Mouse (Mus musculus) forebrain, embryonic 16.5 days (tissue): ENCODE measurements around the gene Glod4. TPM values are rescaled to one million over a fixed set of nuclear protein-coding genes. Genes with fewer than 3 reads are reported as not detected.
"Not testable (repeated sequence)": the region's sequence is repeated elsewhere in the genome, so short reads cannot be mapped to it uniquely, and the experiment has no call there.

Experiments
- ATAC-seq: fragments of 200-750 bp; cut with Nextera tagmentation; 2 replicates; pipeline ENCODE4 v1.8.0; 2017; ENCODE audit warnings: mild to moderate bottlenecking, moderate library complexity
- H3K27ac ChIP-seq: fragments of 300-500 bp; sonication (generic); 2 replicates; pipeline ENCODE4 v1.5.1; 2014; ENCODE audit warnings: low read length, control low read depth
- H3K27me3 ChIP-seq: fragments of 300-500 bp; sonication (generic); replicated peaks from 2 replicates; pipeline ENCODE4 v1.6.1; 2014; ENCODE audit warnings: low read length; ENCODE audit not compliant: control insufficient read depth, insufficient read depth
- H3K36me3 ChIP-seq: fragments of 300-500 bp; sonication (generic); 2 replicates; pipeline ENCODE4 v1.6.1; 2014; ENCODE audit not compliant: control insufficient read depth, insufficient read depth
- H3K4me1 ChIP-seq: fragments of 300-500 bp; sonication (generic); replicated peaks from 2 replicates; pipeline ENCODE4 v1.6.1; 2014; ENCODE audit warnings: low read length; ENCODE audit not compliant: control insufficient read depth, insufficient read depth
- H3K4me2 ChIP-seq: fragments of 300-500 bp; sonication (generic); 2 replicates; pipeline ENCODE4 v1.6.1; 2014; ENCODE audit warnings: mild to moderate bottlenecking, low read length, control low read depth
- H3K4me3 ChIP-seq: fragments of 300-500 bp; sonication (generic); replicated peaks from 2 replicates; pipeline ENCODE4 v1.5.1; 2014; ENCODE audit warnings: mild to moderate bottlenecking, low read length, control low read depth
- H3K9ac ChIP-seq: fragments of 300-500 bp; sonication (generic); replicated peaks from 2 replicates; pipeline ENCODE4 v1.6.1; 2014; ENCODE audit warnings: low read depth, low read length, control low read depth
- H3K9me3 ChIP-seq: fragments of 300-500 bp; sonication (generic); 2 replicates; pipeline ENCODE4 v1.6.1; 2016; ENCODE audit warnings: low read length; ENCODE audit not compliant: control insufficient read depth
- WGBS: fragments of 180-500 bp; shearing (Covaris S2); extraction: QIAGEN DNeasy Blood & Tissue Kit; methylation state at CpG from one replicate; pipeline ENCODE4 v1.1.7; 2014; 5-methylcytosine and 5-hydroxymethylcytosine counted together
- polyA plus RNA-seq: library from polyadenylated mRNA; unstranded; fragments of >200 nt; fragmentation: Nextera tagmentation; extraction: Ambion mirVana; gene quantifications from 2 replicates; pipeline ENCODE4 v1.2.1, GENCODE M21; 2015

The Glod4 gene
- polyA plus RNA-seq, 1 experiment from 2014 or later: 127 TPM

DNA sequence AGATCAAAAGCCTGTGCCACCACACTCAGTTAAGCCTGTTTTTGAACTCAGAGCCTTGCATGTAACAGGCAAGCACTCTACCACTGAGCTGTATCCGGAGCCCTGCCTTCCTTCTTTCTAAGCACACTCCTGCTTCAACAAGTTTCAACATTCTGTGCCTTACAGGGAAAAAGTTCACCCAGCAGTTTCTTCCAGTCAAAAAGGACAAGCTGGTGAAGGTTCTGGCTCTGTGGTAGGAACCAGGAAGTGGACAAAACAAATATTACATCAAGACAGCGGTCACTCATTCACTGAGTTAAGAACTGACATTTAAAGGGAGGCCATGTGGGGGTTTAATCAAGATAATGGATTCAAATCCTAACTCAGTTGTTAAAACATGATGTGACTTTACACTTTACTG lies 28.5 kb downstream of the Glod4 start:
- WGBS: 98% methylated on average over 2 of the region's 2 CpGs
- no peak for ATAC-seq

DNA sequence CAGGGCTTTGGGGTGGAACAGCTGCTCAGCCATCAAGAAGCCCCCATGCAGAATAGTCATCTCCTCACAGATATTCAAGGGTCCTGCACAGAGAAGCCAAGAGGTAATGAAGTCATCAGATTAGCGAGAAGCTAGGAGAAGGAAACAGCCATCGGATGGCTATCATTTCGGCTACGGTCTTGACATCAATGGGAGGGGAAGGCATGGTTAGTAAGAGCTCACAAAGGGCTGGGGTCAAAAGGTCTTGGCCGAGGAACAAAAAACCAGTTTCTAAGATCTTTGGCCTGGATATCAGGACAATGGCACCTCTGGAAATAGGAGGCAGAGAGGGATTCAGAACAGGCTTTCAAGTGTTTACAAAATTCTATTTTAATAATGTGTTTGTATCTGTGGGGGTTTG lies 29.7 kb downstream of the Glod4 start:
- H3K4me2 ChIP-seq: no peak overlapping the region

More for the DNA sequence above, 28.5 kb downstream of the Glod4 start:
- no peak overlapping the region for H3K4me2 ChIP-seq
- H3K27me3 ChIP-seq: no peaks in the 10 kb centered on the region
- no peak overlapping the region for H3K9ac ChIP-seq
- peaks cover 5% of the 10 kb centered on the region; the same call in 1 of the 2 replicates for H3K36me3 ChIP-seq
- H3K4me1 ChIP-seq: peaks cover 7% of the 10 kb centered on the region
- no peak overlapping the region for H3K27ac ChIP-seq
- H3K4me3 ChIP-seq: no peak overlapping the region
- H3K9me3 ChIP-seq: no peaks in the 10 kb centered on the region

DNA sequence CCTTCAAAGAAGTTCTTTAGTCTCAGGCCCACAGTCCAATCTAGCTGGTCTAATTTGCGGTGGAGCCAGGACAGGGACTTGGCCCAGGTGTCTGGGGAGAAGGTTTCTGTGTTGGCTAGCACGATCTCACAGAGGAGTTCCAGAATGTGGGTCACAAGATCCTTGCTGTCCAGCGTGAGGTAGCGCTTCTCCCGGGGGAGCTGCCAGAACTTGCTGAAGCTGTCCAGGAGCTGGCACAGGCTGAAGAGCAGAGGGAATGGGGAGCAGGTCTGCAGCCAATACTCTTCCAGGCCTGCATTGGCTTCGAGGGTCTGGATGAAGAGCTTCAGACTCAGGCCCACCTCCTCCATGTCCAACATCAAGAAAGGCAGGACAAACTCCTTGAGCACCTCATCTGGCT lies 31.9 kb downstream of the Glod4 start:
- not testable (repeated sequence) for H3K4me1 ChIP-seq, H3K27me3 ChIP-seq, H3K27ac ChIP-seq, ATAC-seq, H3K9me3 ChIP-seq, H3K4me2 ChIP-seq, H3K4me3 ChIP-seq, H3K9ac ChIP-seq
- WGBS: 89% methylated on average over 5 of the region's 6 CpGs
- peaks cover 24% of the 10 kb centered on the region for H3K36me3 ChIP-seq

More for the DNA sequence above, 29.7 kb downstream of the Glod4 start:
- Histone ChIP-seq H3K9ac (no peak overlapping the region), H3K27me3 (no peaks in the 10 kb centered on the region), H3K9me3 (no peaks in the 10 kb centered on the region), H3K36me3 (peaks cover 6% of the 10 kb centered on the region; the same call in 1 of the 2 replicates), H3K27ac (no peak overlapping the region), H3K4me1 (peaks cover 7% of the 10 kb centered on the region), H3K4me3 (no peak overlapping the region)
- WGBS: 30% methylated on average over 5 of the region's 5 CpGs
- ATAC-seq: no peak

DNA sequence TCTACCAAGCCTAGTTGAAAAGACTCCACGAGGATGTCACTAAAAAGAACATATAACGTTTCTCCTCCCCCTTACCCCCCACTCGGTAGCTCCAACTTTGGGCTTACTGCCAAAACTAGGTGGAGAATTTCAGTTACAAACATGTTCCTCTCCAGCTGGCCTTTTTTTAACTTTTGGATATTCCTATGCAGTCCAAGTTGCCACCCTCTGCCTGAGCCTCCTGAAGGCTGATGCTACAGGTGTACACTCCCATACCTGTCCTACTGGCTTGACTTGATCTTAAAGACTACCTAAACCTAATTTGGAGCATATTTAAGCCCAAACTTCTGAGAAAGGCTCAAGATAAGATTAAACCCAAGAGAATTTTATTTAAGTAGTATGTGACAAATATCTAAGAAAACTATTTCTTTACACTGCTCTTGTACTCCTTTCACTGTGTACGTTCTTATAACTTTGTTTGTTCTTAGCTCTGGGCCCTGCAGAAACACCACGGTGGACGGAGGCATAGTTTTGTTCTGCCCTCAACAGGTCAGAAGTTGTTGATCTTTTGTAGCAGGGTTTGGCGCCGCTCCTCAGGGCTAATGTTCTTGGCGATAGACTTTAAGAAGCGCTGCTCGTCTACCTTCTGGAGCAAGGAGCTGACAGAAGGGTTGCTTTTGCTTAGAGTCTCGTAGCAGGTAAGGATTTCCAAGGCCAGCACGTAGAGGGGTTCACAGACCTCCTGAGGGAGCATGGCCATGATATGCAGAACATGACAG lies 33.1 kb downstream of the Glod4 start:
- H3K36me3 ChIP-seq: peaks cover 30% of the 10 kb centered on the region
- no peak overlapping the region for H3K4me2 ChIP-seq
- no peaks in the 10 kb centered on the region for H3K9me3 ChIP-seq
- H3K4me3 ChIP-seq: no peak overlapping the region
- H3K9ac ChIP-seq: no peak overlapping the region
- no peak overlapping the region for H3K27ac ChIP-seq
- H3K27me3 ChIP-seq: no peaks in the 10 kb centered on the region
- 83% methylated on average over 13 of the region's 13 CpGs for WGBS
- ATAC-seq: no peak
- no peaks in the 10 kb centered on the region for H3K4me1 ChIP-seq

DNA sequence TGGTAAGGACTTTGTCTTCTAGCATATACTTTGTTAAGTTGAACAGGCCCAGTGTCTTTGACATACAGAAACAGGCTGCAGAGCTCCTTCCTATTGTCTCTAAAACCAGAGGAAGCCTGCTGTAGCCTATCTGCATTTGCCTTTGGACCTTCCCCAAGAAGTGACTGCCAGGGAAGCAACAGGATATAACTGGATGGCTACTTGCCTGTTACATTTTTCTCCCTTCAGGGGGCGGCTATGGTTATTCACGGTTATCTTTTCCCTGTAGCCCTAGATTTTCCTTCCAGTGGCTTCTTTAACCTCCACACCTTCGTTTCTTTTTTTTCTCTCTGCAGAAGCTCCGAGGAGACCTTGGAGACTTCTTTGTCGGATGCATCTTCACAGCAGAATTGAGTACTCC lies 36.7 kb downstream of the Glod4 start:
- Histone ChIP-seq H3K9ac (no peak overlapping the region), H3K4me1 (peaks cover 8% of the 10 kb centered on the region), H3K27ac (no peak overlapping the region), H3K4me3 (no peak overlapping the region), H3K27me3 (no peaks in the 10 kb centered on the region), H3K36me3 (peaks cover 27% of the 10 kb centered on the region), H3K9me3 (no peaks in the 10 kb centered on the region), H3K4me2 (no peak overlapping the region)
- ATAC-seq: no peak
- WGBS: 89% methylated on average over 5 of the region's 5 CpGs

DNA sequence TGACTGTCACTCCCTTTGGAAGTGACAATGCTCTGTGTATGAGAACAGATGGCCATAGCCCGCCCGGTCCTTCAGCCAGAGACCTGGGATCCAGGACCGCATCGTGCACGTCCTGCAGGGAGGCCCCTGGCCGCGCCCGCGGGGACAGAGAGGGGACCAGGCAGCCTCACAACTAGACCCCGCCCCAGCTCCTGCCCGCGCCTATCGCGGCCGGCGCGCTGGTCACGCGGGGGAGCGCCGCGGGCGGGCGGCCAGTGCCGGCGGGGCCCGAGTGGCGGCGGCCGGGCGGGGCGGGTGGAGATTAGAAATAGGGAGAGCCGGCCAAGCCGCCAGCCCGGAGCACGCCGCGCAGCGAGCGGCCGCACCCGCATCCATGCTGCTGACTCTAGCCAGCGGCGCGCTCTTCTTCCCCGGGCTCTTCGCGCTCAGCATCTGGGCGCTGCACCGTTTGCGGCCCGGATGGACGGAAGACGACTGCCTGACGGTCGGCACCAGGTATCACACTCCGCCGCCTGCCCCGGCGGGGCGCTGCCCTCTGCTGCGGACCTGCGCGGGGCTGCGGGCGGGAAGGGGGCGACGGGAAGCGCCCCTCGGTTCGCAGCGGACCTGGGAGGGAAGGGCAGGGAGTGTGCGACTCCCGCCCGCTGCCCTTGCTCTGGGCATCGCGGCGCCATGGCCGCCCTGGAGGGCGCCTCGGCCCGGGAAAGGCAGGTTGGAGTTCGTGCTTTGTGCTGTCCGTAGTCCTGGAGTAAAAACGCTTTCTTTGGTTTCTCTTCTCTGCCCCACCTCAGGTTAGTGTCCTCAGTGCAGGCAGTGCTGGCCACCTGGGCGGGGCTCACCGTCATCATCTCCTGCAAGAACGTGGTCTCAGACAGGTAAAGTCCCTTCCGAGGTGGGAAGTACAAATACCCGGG lies 41.5 kb downstream of the Glod4 start:
- H3K9me3 ChIP-seq: no peaks in the 10 kb centered on the region
- H3K27ac ChIP-seq: peak overlapping the region; percentile 73; the same call in 1 of the 2 replicates
- H3K4me2 ChIP-seq: peak overlapping the region; percentile 76
- H3K36me3 ChIP-seq: peaks cover 12% of the 10 kb centered on the region
- peaks cover 15% of the 10 kb centered on the region for H3K4me1 ChIP-seq
- peak overlapping the region; percentile 95 for H3K9ac ChIP-seq
- peak; percentile 98 for ATAC-seq
- no peaks in the 10 kb centered on the region for H3K27me3 ChIP-seq
- peak overlapping the region; percentile 94 for H3K4me3 ChIP-seq
- under 1% methylated on average over 84 of the region's 90 CpGs for WGBS

DNA sequence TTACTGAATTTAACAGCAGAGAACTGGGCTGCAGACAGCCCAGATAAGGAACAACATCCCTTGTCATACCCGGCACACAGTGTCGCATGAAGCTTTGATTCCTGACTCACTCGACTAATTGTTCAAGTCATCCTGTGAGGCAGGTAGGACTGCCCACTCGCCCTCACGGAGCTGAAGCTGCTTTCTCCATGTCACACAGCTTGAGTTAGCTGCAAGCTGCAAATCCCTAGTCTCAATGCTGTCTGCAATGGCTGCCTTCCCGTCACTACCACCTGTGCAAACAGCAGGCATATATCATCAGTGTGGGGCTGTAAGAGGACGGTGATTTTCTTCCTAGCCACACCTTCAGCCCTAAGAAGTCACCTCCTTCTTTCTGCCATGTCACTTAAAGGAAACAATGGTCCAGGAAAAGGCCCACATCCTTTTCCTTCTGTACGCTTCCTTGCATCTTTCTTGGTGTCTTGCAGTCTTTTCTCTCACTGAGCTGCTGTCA lies 46.5 kb downstream of the Glod4 start:
- no peaks in the 10 kb centered on the region for H3K36me3 ChIP-seq
- 45% methylated on average over 8 of the region's 8 CpGs for WGBS
- H3K27me3 ChIP-seq: no peaks in the 10 kb centered on the region
- H3K27ac ChIP-seq: no peak overlapping the region
- H3K9ac ChIP-seq: no peak overlapping the region
- ATAC-seq: no peak
- H3K4me1 ChIP-seq: peaks cover 7% of the 10 kb centered on the region
- H3K4me3 ChIP-seq: no peak overlapping the region
- no peak overlapping the region for H3K4me2 ChIP-seq
- H3K9me3 ChIP-seq: no peaks in the 10 kb centered on the region

DNA sequence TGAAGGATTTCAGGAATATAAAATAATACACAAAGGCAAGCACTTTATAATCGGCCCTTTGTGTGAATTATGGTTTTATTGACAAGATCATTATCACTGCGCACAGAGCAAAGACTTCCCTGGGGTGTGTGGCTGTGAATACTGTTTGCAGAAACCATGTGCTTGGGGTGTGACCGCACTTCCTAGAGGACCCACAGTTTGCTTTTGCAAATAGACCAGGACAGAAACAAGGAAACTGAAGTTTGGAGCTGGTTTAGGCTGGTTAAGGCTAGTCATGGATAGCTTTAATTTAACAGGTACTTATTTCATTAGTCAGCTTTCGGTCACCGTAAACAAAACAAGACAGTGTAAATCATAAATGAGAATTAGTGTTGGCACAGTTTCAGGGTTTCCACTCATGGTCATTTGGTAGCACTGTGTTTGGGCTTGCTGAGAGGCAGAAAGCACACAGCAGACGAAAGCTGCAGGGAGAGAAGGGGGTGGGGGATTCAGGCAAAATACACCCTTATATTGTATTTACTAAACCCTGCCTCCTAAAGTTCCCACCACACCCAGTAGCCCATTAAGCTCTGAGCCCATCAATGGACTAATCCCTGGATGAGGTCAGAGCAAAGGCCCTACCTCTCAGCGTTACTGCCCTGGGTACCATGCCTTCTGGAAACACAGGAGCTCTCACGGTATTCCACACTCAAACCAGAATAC lies 47.1 kb downstream of the Glod4 start:
- Histone ChIP-seq H3K9ac (no peak overlapping the region), H3K27me3 (no peaks in the 10 kb centered on the region), H3K9me3 (no peaks in the 10 kb centered on the region), H3K27ac (no peak overlapping the region), H3K36me3 (no peaks in the 10 kb centered on the region), H3K4me3 (no peak overlapping the region), H3K4me1 (peaks cover 3% of the 10 kb centered on the region), H3K4me2 (no peak overlapping the region)
- ATAC-seq: no peak
- WGBS: 52% methylated on average over 8 of the region's 8 CpGs

DNA sequence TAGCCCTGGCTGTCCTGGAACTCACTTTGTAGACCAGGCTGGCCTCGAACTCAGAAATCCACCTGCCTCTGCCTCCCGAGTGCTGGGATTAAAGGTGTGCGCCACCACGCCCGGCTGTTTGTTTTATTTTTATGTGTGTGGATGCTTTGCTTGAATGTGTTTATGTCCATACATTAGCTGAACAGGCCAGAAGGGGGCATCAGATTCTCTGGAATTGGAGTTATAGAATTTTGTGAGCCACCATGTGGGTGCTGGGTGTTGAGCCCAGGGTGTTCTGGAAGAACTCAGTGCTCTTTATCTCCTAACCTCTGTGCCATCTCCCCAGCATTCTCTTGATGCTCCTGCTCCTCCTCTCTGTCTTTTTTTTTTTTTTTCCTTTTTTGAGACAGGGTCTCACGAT lies 56.6 kb downstream of the Glod4 start:
- H3K9ac ChIP-seq: no peak overlapping the region
- H3K4me2 ChIP-seq: no peak overlapping the region
- no peaks in the 10 kb centered on the region for H3K36me3 ChIP-seq
- no peaks in the 10 kb centered on the region for H3K4me1 ChIP-seq
- no peak overlapping the region for H3K4me3 ChIP-seq
- no peak overlapping the region for H3K27ac ChIP-seq
- H3K27me3 ChIP-seq: no peaks in the 10 kb centered on the region
- H3K9me3 ChIP-seq: no peaks in the 10 kb centered on the region
- ATAC-seq: no peak
- WGBS: 85% methylated on average over 6 of the region's 6 CpGs
